Mouse (Mus musculus) stomach, adult 2 months (tissue): ENCODE results near the gene Prl3c1. TPM values are rescaled to one million over a fixed set of nuclear protein-coding genes. Genes with fewer than 3 reads are reported as not detected.

Experiments
- polyA plus RNA-seq: library from polyadenylated mRNA; depleted of rRNA; stranded (reverse); fragments of >200 nt; gene quantifications from 2 replicates; pipeline ENCODE4 v1.2.3, GENCODE M21; 2012; rRNA removed

Prl3c1 gene
- not detected in 2 replicates for polyA plus RNA-seq

DNA sequence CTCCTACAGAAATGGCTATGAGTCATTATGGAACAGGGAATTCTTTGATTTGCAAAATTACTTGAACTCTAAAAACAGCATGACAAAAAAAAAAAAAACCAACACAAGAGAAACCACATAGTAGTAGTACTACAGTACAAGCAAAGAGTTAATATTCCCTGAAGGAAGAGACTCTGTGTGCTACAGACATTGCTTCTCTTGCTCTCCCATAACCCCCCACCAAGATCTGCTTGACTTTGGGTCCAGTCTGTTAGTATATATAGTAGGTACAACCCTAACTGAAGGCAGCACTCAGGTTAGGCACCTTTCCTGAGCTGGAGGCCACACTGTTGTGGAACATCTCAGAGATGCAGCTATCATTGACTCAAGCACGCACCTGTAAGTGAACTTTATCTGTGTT, at the start of gene Prl3c1:
Prl3c1 (plus strand) TSS at position 301 of the 400 bp plus-strand sequence.

DNA sequence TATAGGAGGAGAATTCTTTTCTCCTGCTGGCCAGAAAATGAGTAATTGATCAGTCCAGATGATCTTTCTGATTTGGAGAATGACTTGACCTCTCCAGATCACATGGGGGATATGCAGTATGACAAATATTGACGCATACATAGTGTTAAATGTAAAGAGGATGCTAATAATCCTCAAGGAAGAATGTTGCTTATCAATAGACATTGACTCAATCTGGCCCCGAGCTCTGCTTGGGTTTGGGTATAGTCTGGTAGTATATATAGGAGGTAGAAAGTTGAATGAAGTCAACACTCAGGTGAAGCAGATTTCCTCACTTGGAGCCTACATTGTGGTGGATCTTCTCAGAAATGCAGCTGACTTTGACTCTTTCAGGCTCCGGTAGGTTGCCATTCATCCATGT, 40.0 kb upstream of the Prl3c1 start, which contains the start of gene Prl3d3:
Prl3d3 (plus strand) TSS at position 301 of the 400 bp plus-strand sequence.

DNA sequence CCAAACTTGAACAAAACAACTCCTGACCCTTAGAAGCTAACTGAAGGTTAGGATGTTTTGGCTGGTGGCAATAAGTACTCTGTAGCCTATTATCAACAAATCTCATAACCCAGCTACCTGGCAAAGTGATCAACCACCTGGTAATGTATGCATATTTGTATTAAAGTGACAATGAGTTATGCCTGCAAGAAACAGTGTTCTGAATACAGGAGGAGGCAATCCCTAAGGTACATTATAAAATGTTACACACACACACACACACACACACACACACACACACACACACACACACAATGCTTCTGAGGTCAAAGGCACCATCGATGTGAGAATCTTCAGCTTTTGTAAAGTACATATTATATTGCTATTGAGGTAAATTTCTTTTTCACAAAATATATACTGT, 45.1 kb downstream of the Prl3c1 start, which contains the start of gene Prl3b1:
Prl3b1 (plus strand) TSS at position 301 of the 400 bp plus-strand sequence.

Other genes with a start within 250 kb of the Prl3c1 start
- gene Prl, start 139.1 kb upstream of the Prl3c1 start, polyA plus RNA-seq: not detected in 2 replicates
- gene Prl3d1, start 102.5 kb upstream of the Prl3c1 start, polyA plus RNA-seq: not detected in 2 replicates
- not detected in 2 replicates for gene Prl3d2, start 75.0 kb upstream of the Prl3c1 start, polyA plus RNA-seq
- gene Prl3d3, start 39.9 kb upstream of the Prl3c1 start, polyA plus RNA-seq: not detected in 2 replicates
- gene Prl3b1, start 45.2 kb downstream of the Prl3c1 start, polyA plus RNA-seq: not detected in 2 replicates
- gene Prl3a1, start 62.8 kb downstream of the Prl3c1 start, polyA plus RNA-seq: not detected in 2 replicates
- not detected in 2 replicates for gene Prl6a1, start 116.0 kb downstream of the Prl3c1 start, polyA plus RNA-seq
- gene Prl8a2, start 149.0 kb downstream of the Prl3c1 start, polyA plus RNA-seq: not detected in 2 replicates
- gene Prl2b1, start 194.2 kb downstream of the Prl3c1 start, polyA plus RNA-seq: not detected in 2 replicates
- not detected in 2 replicates for gene Prl8a6, start 242.0 kb downstream of the Prl3c1 start, polyA plus RNA-seq